Mouse (Mus musculus) MEL (cell line): ENCODE measurements at regions not wholly inside any gene's neighbourhood (a gene's known extent, or its start where the extent isn't known, plus 50 kb on each side); places are given as distances from the start of the nearest gene placed in this dataset.

Experiments
- CHD1 ChIP-seq: IDR thresholded peaks from 2 replicates; pipeline ENCODE4 v1.6.1; 2012; ENCODE audit warnings: low read depth, mild to moderate bottlenecking, inconsistent platforms, low read length, improper control_type of control experiment
- CHD2 ChIP-seq: IDR thresholded peaks from 2 replicates; pipeline ENCODE4 v1.6.1; 2011; ENCODE audit warnings: low read length, improper control_type of control experiment
- CTCF ChIP-seq, 3 experiments: IDR thresholded peaks in 2 of 3; conservative IDR thresholded peaks in 1 of 3; 2 replicates each; pipeline ENCODE4 v1.5.1; 2011 to 2012; ENCODE audit warnings: low read length in 3 of 3, low read depth in 2 of 3, mild to moderate bottlenecking in 2 of 3, improper control_type of control experiment in 1 of 3, inconsistent platforms in 1 of 3, mixed read lengths in 1 of 3, moderate library complexity in 1 of 3; ENCODE audit not compliant: control insufficient read depth in 1 of 3, insufficient read depth in 1 of 3, poor library complexity in 1 of 3, severe bottlenecking in 1 of 3
- ETS1 ChIP-seq: IDR thresholded peaks from 2 replicates; pipeline ENCODE4 v1.6.1; 2012; ENCODE audit warnings: low read depth, mild to moderate bottlenecking, inconsistent platforms, low read length, improper control_type of control experiment, moderate library complexity
- GATA1 ChIP-seq: IDR thresholded peaks from 2 replicates; pipeline ENCODE4 v1.6.1; 2011; ENCODE audit warnings: low read depth, low read length, improper control_type of control experiment
- MYC ChIP-seq: IDR thresholded peaks from 2 replicates; pipeline ENCODE4 v1.6.1; 2011; ENCODE audit warnings: low read depth, mild to moderate bottlenecking, low read length, improper control_type of control experiment, moderate library complexity
- NRF1 ChIP-seq: IDR thresholded peaks from 2 replicates; pipeline ENCODE4 v1.6.1; 2014; ENCODE audit warnings: low read depth, mild to moderate bottlenecking, inconsistent platforms, low read length, improper control_type of control experiment, moderate library complexity; ENCODE audit not compliant: poor library complexity, insufficient read depth, severe bottlenecking
- POLR2A ChIP-seq, 2 experiments: IDR thresholded peaks; 2 replicates each; pipeline ENCODE4 v1.6.1; 2011 to 2012; ENCODE audit warnings: low read length in 2 of 2, mild to moderate bottlenecking in 2 of 2, control low read depth in 1 of 2, improper control_type of control experiment in 1 of 2, low read depth in 1 of 2, moderate library complexity in 1 of 2; ENCODE audit not compliant: control insufficient read depth in 1 of 2, insufficient read depth in 1 of 2, poor library complexity in 1 of 2
- POLR2AphosphoS2 ChIP-seq: IDR thresholded peaks from 2 replicates; pipeline ENCODE4 v1.6.1; 2011; ENCODE audit warnings: low read length, improper control_type of control experiment
- RCOR1 ChIP-seq: IDR thresholded peaks from 2 replicates; pipeline ENCODE4 v1.6.1; 2012; ENCODE audit warnings: low read depth, mild to moderate bottlenecking, inconsistent platforms, low read length, improper control_type of control experiment
- TAL1 ChIP-seq: IDR thresholded peaks from 2 replicates; pipeline ENCODE4 v1.6.1; 2012; ENCODE audit warnings: mild to moderate bottlenecking, inconsistent platforms, low read length, moderate library complexity, mixed read lengths
- TCF12 ChIP-seq: IDR thresholded peaks from 2 replicates; pipeline ENCODE4 v1.6.1; 2014; ENCODE audit warnings: low read depth, mild to moderate bottlenecking, inconsistent platforms, low read length, improper control_type of control experiment, moderate library complexity
- ZMIZ1 ChIP-seq: IDR thresholded peaks from 2 replicates; pipeline ENCODE4 v1.6.1; 2012; ENCODE audit warnings: low read depth, mild to moderate bottlenecking, inconsistent platforms, low read length, improper control_type of control experiment, moderate library complexity

- TF ChIP-seq TAL1, result no peak
- TF ChIP-seq NRF1, result no peak
- TF ChIP-seq TCF12, result no peak
- TF ChIP-seq ZMIZ1, result no peak
- no peak for TF ChIP-seq CHD2
- TF ChIP-seq CHD1, result no peak
- TF ChIP-seq GATA1, result no peak
- no peak for TF ChIP-seq MYC
- no peak for TF ChIP-seq POLR2AphosphoS2
- TF ChIP-seq CTCF (IDR thresholded peaks at IDR 0.05 in 2 of 3, conservative IDR thresholded peaks at IDR 0.05 in 1 of 3; ENCODE audit: control insufficient read depth in 1 of 3, insufficient read depth in 1 of 3, low read depth in 2 of 3, low read length in 3 of 3, poor library complexity in 1 of 3, severe bottlenecking in 1 of 3), result no peak
- TF ChIP-seq POLR2A (IDR thresholded peaks at IDR 0.05; ENCODE audit: control insufficient read depth in 1 of 2, insufficient read depth in 1 of 2, low read depth in 1 of 2, low read length in 2 of 2, poor library complexity in 1 of 2), result no peak
- TF ChIP-seq ETS1, result no peak
- no peak for TF ChIP-seq RCOR1
Measured at GRCm38 (mm10) chr3:17547559-17548059, 400.6 kb upstream of the Cypt12 start.
